Mouse (Mus musculus) stomach, embryonic 14.5 days (tissue): Measurements from ENCODE around the gene Myrf. TPM values are rescaled to one million over a fixed set of nuclear protein-coding genes. Genes with fewer than 3 reads are reported as not detected.

Experiments
- ATAC-seq: fragments of 200-750 bp; cut with Nextera tagmentation; 2 replicates; pipeline ENCODE4 v1.8.0; 2017; ENCODE audit warnings: low read depth, moderate TSS enrichment; ENCODE audit not compliant: insufficient number of reproducible peaks, insufficient read depth, low FRiP score
- H3K27ac ChIP-seq: fragments of 300-500 bp; sonication (generic); 2 replicates; pipeline ENCODE4 v1.5.1; 2014; ENCODE audit warnings: mild to moderate bottlenecking, low read length, moderate library complexity, mixed read lengths
- H3K27me3 ChIP-seq: fragments of 300-500 bp; sonication (generic); 2 replicates; pipeline ENCODE4 v1.6.1; 2014; ENCODE audit warnings: low read length, control low read depth, mixed read lengths; ENCODE audit not compliant: control insufficient read depth, insufficient read depth
- H3K36me3 ChIP-seq: fragments of 300-500 bp; sonication (generic); 2 replicates; pipeline ENCODE4 v1.6.1; 2014; ENCODE audit warnings: mild to moderate bottlenecking, control low read depth, low read length, moderate library complexity, mixed read lengths; ENCODE audit not compliant: control insufficient read depth, insufficient read depth
- H3K4me1 ChIP-seq: fragments of 300-500 bp; sonication (generic); 2 replicates; pipeline ENCODE4 v1.6.1; 2014; ENCODE audit warnings: low read length, control low read depth, mixed read lengths; ENCODE audit not compliant: control insufficient read depth, insufficient read depth
- H3K4me2 ChIP-seq: fragments of 300-500 bp; sonication (generic); replicated peaks from 2 replicates; pipeline ENCODE4 v1.6.1; 2014; ENCODE audit warnings: low read depth, low read length, control low read depth
- H3K4me3 ChIP-seq: fragments of 300-500 bp; sonication (generic); 2 replicates; pipeline ENCODE4 v1.5.1; 2014; ENCODE audit warnings: low read depth, low read length, control low read depth
- H3K9ac ChIP-seq: fragments of 300-500 bp; sonication (generic); replicated peaks from 2 replicates; pipeline ENCODE4 v1.6.1; 2014; ENCODE audit warnings: low read depth, mild to moderate bottlenecking, control low read depth, low read length, moderate library complexity, mixed read lengths
- H3K9me3 ChIP-seq: fragments of 300-500 bp; sonication (generic); 2 replicates; pipeline ENCODE4 v1.6.1; 2016; ENCODE audit warnings: low read depth, low read length, control low read depth; ENCODE audit not compliant: control insufficient read depth
- WGBS: fragments of 180-500 bp; shearing (Covaris S2); extraction: QIAGEN DNeasy Blood & Tissue Kit; methylation state at CpG from one replicate; pipeline ENCODE4 v1.1.7; 2014; 5-methylcytosine and 5-hydroxymethylcytosine counted together
- polyA plus RNA-seq: library from polyadenylated mRNA; unstranded; fragments of >200 nt; fragmentation: Nextera tagmentation; extraction: Ambion mirVana; gene quantifications from 2 replicates; pipeline ENCODE4 v1.2.1, GENCODE M21; 2014

Gene Myrf
- polyA plus RNA-seq, 1 experiment from 2014 or later: 28.4 TPM

- H3K36me3 ChIP-seq: peaks cover 65% of the 10 kb centered on the region
- no peak for ATAC-seq
These were observed 43.4 kb downstream of the Myrf start for GRCm38 (mm10) chr19:10197130-10197529.

GRCm38 (mm10) chr19:10195252-10195651 is 45.3 kb downstream of the Myrf start:
- WGBS: 78% methylated on average over 5 of the region's 5 CpGs
- Histone ChIP-seq H3K9ac (no peak overlapping the region), H3K36me3 (peaks cover 64% of the 10 kb centered on the region), H3K27me3 (no peaks in the 10 kb centered on the region), H3K4me3 (no peak overlapping the region), H3K9me3 (no peaks in the 10 kb centered on the region), H3K4me2 (no peak overlapping the region), H3K4me1 (0 out of 2 replicates have a peak, but pooled peaks cover 4% of the 10 kb centered on the region), H3K27ac (no peak overlapping the region)
- no peak for ATAC-seq

More at GRCm38 (mm10) chr19:10197130-10197529, 43.4 kb downstream of the Myrf start:
- Histone ChIP-seq H3K4me2 (no peak overlapping the region), H3K27me3 (no peaks in the 10 kb centered on the region), H3K4me3 (no peak overlapping the region), H3K9ac (no peak overlapping the region), H3K4me1 (no peaks in the 10 kb centered on the region), H3K9me3 (no peaks in the 10 kb centered on the region), H3K27ac (no peak overlapping the region)
- WGBS: 83% methylated on average over 4 of the region's 4 CpGs

- 0 out of 2 replicates have a peak, but pooled peaks cover 4% of the 10 kb centered on the region for H3K4me1 ChIP-seq
- H3K4me2 ChIP-seq: no peak overlapping the region
- H3K27me3 ChIP-seq: no peaks in the 10 kb centered on the region
- peaks cover 64% of the 10 kb centered on the region for H3K36me3 ChIP-seq
- H3K4me3 ChIP-seq: no peak overlapping the region
- ATAC-seq: no peak
- H3K9ac ChIP-seq: no peak overlapping the region
- 88% methylated on average over 11 of the region's 11 CpGs for WGBS
- H3K27ac ChIP-seq: no peak overlapping the region
- H3K9me3 ChIP-seq: no peaks in the 10 kb centered on the region
These were observed 46.2 kb downstream of the Myrf start for GRCm38 (mm10) chr19:10194337-10194736.

DNA sequence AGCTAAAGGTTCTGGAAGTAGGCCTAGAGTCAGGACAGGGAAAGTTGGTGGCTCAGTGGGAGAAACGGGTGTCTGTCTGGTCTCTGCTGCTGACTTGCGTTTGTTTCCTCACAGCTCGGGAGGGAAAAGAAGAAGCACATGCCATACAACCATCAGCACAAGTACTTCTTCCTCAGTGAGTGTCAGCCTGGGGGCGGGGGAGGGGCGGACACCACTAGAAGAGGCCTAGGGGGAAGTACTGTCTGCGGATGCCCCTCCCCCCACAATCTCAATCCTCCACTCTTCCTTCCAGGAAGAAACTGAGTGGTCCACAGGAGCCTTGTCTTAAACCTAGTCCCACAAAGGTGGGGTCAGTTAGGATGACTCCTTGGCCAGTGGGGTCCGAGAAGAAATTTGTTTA is 49.2 kb downstream of the Myrf start:
- 61% methylated on average over 7 of the region's 7 CpGs for WGBS
- no peaks in the 10 kb centered on the region for H3K9me3 ChIP-seq
- H3K4me3 ChIP-seq: no peak overlapping the region
- no peak overlapping the region for H3K27ac ChIP-seq
- H3K4me2 ChIP-seq: no peak overlapping the region
- ATAC-seq: no peak
- H3K4me1 ChIP-seq: 0 out of 2 replicates have a peak, but pooled peaks cover 4% of the 10 kb centered on the region
- no peaks in the 10 kb centered on the region for H3K27me3 ChIP-seq
- H3K36me3 ChIP-seq: peaks cover 81% of the 10 kb centered on the region
- H3K9ac ChIP-seq: no peak overlapping the region

DNA sequence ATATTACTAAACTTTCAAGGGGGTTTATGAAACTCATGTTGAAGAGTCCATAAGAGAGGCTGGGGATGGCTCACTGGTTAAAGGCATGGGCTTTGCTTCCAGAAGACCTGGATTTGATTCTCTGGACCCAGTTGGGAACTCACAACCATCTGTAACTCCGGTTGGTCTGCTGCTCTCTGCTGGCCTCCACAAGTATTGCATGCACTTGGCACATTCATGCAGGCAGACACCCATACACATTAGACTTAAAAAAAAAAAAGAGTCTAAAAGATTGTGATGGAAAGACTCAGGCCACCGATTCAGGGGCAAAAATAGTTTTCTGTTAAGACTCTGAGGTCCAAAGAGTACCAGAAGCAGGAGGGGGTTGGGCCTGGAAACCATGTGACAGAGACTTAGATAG is 49.8 kb downstream of the Myrf start:
- H3K9ac ChIP-seq: no peak overlapping the region
- no peak for ATAC-seq
- no peaks in the 10 kb centered on the region for H3K9me3 ChIP-seq
- H3K4me2 ChIP-seq: no peak overlapping the region
- no peaks in the 10 kb centered on the region for H3K27me3 ChIP-seq
- H3K4me1 ChIP-seq: 0 out of 2 replicates have a peak, but pooled peaks cover 4% of the 10 kb centered on the region
- 42% methylated on average over 2 of the region's 2 CpGs for WGBS
- H3K27ac ChIP-seq: no peak overlapping the region
- peaks cover 86% of the 10 kb centered on the region for H3K36me3 ChIP-seq
- H3K4me3 ChIP-seq: no peak overlapping the region

- Histone ChIP-seq H3K36me3 (peaks cover 88% of the 10 kb centered on the region), H3K9me3 (no peaks in the 10 kb centered on the region), H3K27ac (no peak overlapping the region), H3K9ac (no peak overlapping the region), H3K4me2 (no peak overlapping the region), H3K27me3 (no peaks in the 10 kb centered on the region), H3K4me1 (peaks cover 5% of the 10 kb centered on the region; the same call in 1 of the 2 replicates), H3K4me3 (no peak overlapping the region)
- WGBS: 86% methylated on average over 8 of the region's 8 CpGs
- ATAC-seq: no peak
These were observed 50.6 kb downstream of the Myrf start for GRCm38 (mm10) chr19:10189940-10190339.

DNA sequence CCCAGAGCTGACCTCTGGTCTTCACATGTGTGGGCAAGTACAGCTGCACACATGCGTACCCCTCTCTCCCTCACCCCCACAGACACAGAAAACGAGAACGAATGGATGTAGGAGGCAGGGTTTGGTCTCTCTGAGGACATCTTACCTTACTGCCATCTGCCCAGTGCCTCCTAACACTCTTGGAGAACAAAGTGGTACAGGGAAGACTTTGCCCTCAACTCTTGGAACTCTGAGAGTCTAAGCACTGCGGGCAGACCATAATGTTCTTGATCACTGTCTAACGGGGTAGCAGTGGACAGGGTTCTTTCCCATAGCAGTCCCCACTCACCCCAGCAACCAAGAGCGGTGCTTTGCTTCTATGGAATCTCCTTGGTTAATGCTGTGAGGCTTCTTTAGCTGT is 51.5 kb downstream of the Myrf start:
- Histone ChIP-seq H3K27ac (no peak overlapping the region), H3K4me2 (no peak overlapping the region), H3K9me3 (no peaks in the 10 kb centered on the region), H3K9ac (no peak overlapping the region), H3K27me3 (no peaks in the 10 kb centered on the region), H3K4me3 (no peak overlapping the region), H3K4me1 (peaks cover 10% of the 10 kb centered on the region), H3K36me3 (peaks cover 78% of the 10 kb centered on the region)
- 95% methylated on average over 6 of the region's 6 CpGs for WGBS
- no peak for ATAC-seq

DNA sequence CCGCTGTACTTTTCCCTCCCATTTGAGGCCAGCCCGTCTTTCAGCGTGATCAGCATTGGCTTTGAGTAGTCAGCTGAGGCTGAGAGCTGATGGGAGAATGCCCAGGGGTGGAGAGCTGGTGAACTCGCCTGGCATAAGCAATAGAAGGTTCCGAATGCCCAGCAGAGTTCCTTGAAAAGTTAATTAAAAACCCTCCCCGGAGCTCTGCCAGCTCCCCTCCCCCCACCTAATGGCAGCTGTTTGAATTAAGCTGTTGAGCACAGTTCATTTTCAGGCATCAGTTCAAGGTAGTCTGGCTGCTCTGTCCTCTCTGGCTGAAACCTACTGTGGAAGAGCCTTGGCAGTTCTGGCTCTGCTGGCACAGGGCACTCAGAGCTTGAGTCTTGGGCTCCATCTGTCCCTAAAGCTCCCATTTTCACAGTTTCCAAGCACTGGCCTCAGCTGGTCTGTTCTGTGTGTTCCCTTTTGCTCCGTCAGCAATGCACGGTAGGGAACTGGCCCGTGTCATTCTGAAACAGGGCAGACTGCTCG is 52.2 kb downstream of the Myrf start:
- Histone ChIP-seq H3K27me3 (no peaks in the 10 kb centered on the region), H3K4me1 (peaks cover 10% of the 10 kb centered on the region), H3K9me3 (no peaks in the 10 kb centered on the region), H3K36me3 (peaks cover 72% of the 10 kb centered on the region), H3K9ac (no peak overlapping the region), H3K4me2 (no peak overlapping the region), H3K4me3 (no peak overlapping the region), H3K27ac (no peak overlapping the region)
- 87% methylated on average over 10 of the region's 10 CpGs for WGBS
- ATAC-seq: no peak

- Histone ChIP-seq H3K27ac (no peak overlapping the region), H3K4me2 (no peak overlapping the region), H3K36me3 (peaks cover 54% of the 10 kb centered on the region), H3K9ac (no peak overlapping the region), H3K9me3 (no peaks in the 10 kb centered on the region), H3K4me1 (peaks cover 10% of the 10 kb centered on the region), H3K4me3 (no peak overlapping the region), H3K27me3 (no peaks in the 10 kb centered on the region)
- no peak for ATAC-seq
- 94% methylated on average over 8 of the region's 8 CpGs for WGBS
These were observed 54.0 kb downstream of the Myrf start for GRCm38 (mm10) chr19:10186569-10186968.
